Mouse (Mus musculus): Measurements from ENCODE around the gene Catsperd.

The Catsperd gene

DNA sequence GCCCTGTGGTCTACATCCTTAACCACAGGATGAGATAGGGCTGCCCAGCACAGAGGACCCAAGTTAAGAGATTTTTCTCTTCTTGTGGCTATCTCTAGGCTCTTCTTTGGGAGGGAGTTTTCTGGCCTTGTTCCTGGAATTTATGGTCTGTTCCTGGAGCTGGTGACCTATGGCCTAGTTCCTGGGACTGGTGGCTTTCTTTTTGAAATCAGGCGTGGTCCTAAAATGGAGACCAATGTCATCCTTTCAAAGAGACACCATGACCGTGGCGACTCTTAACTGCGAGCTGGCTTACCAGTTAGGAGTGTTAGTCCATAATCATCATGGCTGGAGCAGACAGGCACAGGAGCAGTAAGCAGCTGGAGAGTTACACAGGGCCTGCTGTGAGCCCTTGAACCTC is 38.4 kb downstream of the Catsperd start:
- H3K27me3 ChIP-seq (ENCODE audit: insufficient read depth, low read length) = peaks cover 25% of the 10 kb centered on the region
- H3K9me3 ChIP-seq (ENCODE audit: low read length) = no peaks in the 10 kb centered on the region
- no peaks in the 10 kb centered on the region for H3K36me3 ChIP-seq (ENCODE audit: insufficient read depth, low read length)
- TF ChIP-seq CTCF (conservative IDR thresholded peaks at IDR 0.05; ENCODE audit: low read length) (no peak), POU5F1 (IDR thresholded peaks at IDR 0.05; ENCODE audit: borderline replicate concordance, low read length) (no peak), NANOG (IDR thresholded peaks at IDR 0.05; ENCODE audit: borderline replicate concordance, low read length) (no peak)
- H3K4me1 ChIP-seq (replicated peaks; ENCODE audit: low read depth, low read length) = peaks cover 48% of the 10 kb centered on the region
- no peak overlapping the region for H3K4me3 ChIP-seq (replicated peaks; ENCODE audit: low read length)

DNA sequence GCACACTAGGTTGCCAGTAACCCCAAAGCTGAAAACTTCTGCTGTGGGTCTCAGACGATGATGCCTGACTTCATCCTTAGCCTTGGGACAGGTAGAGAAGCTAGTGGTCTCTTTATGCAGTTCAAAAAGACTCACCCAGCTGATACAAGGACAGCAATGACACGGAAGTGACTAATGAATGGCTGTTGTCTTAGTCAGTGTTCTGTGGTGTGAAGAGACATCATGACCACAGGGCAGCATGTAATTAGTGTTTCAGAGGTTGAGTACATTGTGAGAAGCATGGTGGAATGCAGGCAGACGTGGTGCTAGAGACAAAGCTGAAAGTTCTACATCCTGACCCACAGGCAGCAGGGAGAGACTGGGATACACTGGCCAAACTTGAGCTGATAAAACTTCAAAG is 39.6 kb downstream of the Catsperd start:
- no peaks in the 10 kb centered on the region for H3K9me3 ChIP-seq (ENCODE audit: low read length)
- TF ChIP-seq POU5F1 (IDR thresholded peaks at IDR 0.05; ENCODE audit: borderline replicate concordance, low read length) (no peak), NANOG (IDR thresholded peaks at IDR 0.05; ENCODE audit: borderline replicate concordance, low read length) (no peak), CTCF (conservative IDR thresholded peaks at IDR 0.05; ENCODE audit: low read length) (no peak)
- peaks cover 47% of the 10 kb centered on the region for H3K4me1 ChIP-seq (replicated peaks; ENCODE audit: low read depth, low read length)
- peaks cover 25% of the 10 kb centered on the region for H3K27me3 ChIP-seq (ENCODE audit: insufficient read depth, low read length)
- no peak overlapping the region for H3K4me3 ChIP-seq (replicated peaks; ENCODE audit: low read length)
- H3K36me3 ChIP-seq (ENCODE audit: insufficient read depth, low read length) = no peaks in the 10 kb centered on the region

DNA sequence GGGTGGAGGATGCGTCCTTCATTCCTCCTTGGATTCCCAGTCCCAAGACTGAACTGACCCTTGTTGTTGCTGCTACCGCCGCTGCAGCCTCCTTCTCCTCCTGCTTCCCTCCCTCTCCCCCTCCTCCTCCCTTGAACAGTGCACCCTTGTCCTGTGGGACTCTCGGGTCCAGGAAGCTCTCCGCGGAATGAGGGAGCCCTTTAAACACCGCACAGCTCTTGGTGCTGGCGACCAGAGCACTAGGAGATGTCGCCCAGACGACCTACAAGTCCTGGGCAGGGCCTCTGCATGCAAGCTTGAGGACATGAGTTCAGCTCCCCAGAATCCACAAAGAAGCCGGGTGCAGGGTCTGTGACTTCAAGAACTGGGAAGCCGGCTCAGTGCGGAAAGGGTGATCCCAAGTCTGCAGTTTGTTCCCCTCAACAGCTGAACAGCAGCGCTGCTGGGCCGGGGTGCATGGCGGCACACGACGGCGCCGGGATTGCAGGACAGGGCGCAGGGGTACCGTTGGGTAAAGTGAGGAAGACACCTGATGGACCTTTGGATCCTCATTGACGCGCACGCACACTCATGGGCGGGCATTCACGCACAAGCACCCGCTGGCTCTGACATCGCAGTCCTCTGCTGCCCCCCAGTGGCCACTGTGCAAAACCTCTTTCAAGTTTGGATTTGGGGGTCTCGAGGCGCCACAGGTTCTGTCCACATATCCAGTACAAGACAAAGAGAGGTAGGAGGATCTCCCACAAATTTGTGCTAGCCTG is 40.6 kb downstream of the Catsperd start:
- Histone ChIP-seq H3K4me1 (replicated peaks; ENCODE audit: low read depth, low read length) (peaks cover 40% of the 10 kb centered on the region), H3K36me3 (ENCODE audit: insufficient read depth, low read length) (no peaks in the 10 kb centered on the region), H3K9me3 (ENCODE audit: low read length) (no peaks in the 10 kb centered on the region), H3K27me3 (ENCODE audit: insufficient read depth, low read length) (peaks cover 25% of the 10 kb centered on the region), H3K4me3 (replicated peaks; ENCODE audit: low read length) (peak overlapping the region; percentile 81)
- TF ChIP-seq CTCF (conservative IDR thresholded peaks at IDR 0.05; ENCODE audit: low read length) (peak; percentile 53), POU5F1 (IDR thresholded peaks at IDR 0.05; ENCODE audit: borderline replicate concordance, low read length) (no peak)

DNA sequence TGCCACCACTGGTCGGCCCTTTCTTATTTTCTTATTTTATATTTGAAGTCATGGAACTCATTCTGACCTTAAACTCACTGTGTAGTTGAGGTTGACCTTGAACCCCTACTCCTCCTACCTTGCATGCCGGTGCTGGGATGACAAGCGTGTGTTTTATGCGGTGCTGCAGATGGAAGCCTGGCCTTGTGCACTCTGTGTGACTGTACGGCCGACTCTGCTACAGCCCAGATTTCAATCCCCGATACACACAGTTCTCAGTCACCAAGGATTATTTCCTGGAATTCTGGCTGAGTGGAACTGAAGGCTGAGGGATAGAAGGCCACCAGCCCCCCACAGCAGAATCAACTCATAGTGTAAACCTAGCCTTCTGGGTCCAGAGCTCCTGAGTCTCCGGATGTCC is 41.8 kb downstream of the Catsperd start:
- no peak for TF ChIP-seq POU5F1 (IDR thresholded peaks at IDR 0.05; ENCODE audit: borderline replicate concordance, low read length)
- TF ChIP-seq NANOG (IDR thresholded peaks at IDR 0.05; ENCODE audit: borderline replicate concordance, low read length) = no peak
- no peak for TF ChIP-seq CTCF (conservative IDR thresholded peaks at IDR 0.05; ENCODE audit: low read length)

DNA sequence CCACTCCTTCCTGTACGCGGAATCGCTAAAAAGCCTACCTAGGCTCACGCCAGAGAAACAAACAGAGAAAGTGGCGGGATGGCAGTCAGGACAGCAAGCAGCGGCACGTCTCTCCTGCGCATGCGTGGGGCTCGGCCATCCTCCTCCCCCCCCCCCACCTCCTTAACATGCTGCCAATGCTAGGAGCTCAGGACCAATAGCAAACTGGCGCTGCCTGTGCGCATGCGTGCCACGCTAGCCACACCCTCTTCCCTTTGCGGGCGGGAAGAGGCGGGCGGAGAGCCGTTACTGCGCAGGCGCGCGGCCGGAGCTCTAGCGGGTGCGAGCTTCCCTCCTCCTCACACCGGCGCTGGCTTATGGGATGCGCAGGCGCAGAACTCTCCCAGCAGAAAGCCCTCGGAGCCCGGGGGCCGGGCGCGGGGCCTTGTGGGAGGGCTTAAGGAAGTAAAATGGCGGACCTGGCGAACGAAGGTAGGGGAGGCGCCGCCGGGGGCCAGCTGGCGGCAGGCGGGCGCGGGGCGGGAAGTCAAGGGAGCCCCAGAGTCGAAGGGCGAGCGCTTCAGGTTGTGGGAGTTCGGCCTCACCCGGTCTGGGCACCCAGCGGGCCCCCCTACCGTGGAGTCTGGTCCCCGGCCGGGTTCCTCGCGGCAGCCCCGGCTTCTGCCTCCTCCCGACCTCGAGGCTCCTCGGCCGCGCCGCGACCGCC is 45.2 kb downstream of the Catsperd start, which contains the start of gene Ranbp3:
Ranbp3 (plus strand) TSS at position 354 of the 706 bp plus-strand sequence.
- Histone ChIP-seq H3K4me1 (replicated peaks; ENCODE audit: low read depth, low read length) (peaks cover 54% of the 10 kb centered on the region), H3K9me3 (ENCODE audit: low read length) (no peaks in the 10 kb centered on the region), H3K27me3 (ENCODE audit: insufficient read depth, low read length) (peaks cover 12% of the 10 kb centered on the region), H3K4me3 (replicated peaks; ENCODE audit: low read length) (peak within 1 kb of the TSS; percentile 98), H3K36me3 (ENCODE audit: insufficient read depth, low read length) (peaks cover 36% of the 10 kb centered on the region)
- no peak for TF ChIP-seq NANOG (IDR thresholded peaks at IDR 0.05; ENCODE audit: borderline replicate concordance, low read length)
- no peak for TF ChIP-seq CTCF (conservative IDR thresholded peaks at IDR 0.05; ENCODE audit: low read length)
- TF ChIP-seq POU5F1 (IDR thresholded peaks at IDR 0.05; ENCODE audit: borderline replicate concordance, low read length) = no peak

More for the DNA sequence above, 41.8 kb downstream of the Catsperd start:
- peaks cover 37% of the 10 kb centered on the region for H3K4me1 ChIP-seq (replicated peaks; ENCODE audit: low read depth, low read length)
- peaks cover 25% of the 10 kb centered on the region for H3K27me3 ChIP-seq (ENCODE audit: insufficient read depth, low read length)
- peaks cover 3% of the 10 kb centered on the region for H3K36me3 ChIP-seq (ENCODE audit: insufficient read depth, low read length)
- H3K4me3 ChIP-seq (replicated peaks; ENCODE audit: low read length) = no peak overlapping the region
- H3K9me3 ChIP-seq (ENCODE audit: low read length) = no peaks in the 10 kb centered on the region

DNA sequence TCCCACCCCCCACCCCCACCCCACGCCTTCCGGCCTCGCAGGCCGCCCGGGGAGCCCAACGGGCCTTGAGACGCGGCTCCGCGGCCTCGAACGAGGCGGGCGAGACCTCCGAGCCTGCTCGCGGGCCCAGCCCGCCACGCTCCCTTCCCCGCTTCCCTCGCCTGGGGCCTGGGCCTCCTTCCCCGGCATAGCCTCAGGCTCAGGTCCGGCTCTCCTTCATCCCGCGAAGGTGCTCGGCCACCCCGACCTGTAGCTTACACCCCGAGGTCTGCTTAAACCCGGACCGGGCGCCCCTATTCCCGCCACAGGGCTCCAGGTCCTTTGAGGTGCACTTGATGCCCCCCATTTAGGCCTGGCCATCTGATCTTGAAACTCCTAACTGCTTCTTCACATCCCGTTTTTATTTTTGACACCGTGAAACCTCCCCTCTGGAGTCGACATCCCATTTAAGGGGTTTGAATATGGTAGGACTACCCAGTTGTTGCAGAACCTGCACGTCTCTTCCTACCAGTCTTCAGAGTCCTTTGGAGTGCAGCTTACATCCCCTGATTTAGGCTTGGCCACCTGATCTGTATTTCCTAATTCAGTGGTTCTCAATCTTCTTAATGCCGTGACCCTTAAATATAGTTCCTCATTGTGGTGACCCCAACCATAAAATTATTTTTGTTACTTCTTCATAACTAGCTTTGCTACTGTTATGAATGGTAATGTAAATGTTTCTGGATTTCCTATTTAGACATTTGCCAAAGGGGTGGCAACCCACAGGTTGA is 45.9 kb downstream of the Catsperd start:
- Histone ChIP-seq H3K36me3 (ENCODE audit: insufficient read depth, low read length) (peaks cover 42% of the 10 kb centered on the region), H3K27me3 (ENCODE audit: insufficient read depth, low read length) (peaks cover 6% of the 10 kb centered on the region), H3K9me3 (ENCODE audit: low read length) (no peaks in the 10 kb centered on the region), H3K4me3 (replicated peaks; ENCODE audit: low read length) (peak overlapping the region; percentile 98), H3K4me1 (replicated peaks; ENCODE audit: low read depth, low read length) (peaks cover 50% of the 10 kb centered on the region)
- TF ChIP-seq CTCF (conservative IDR thresholded peaks at IDR 0.05; ENCODE audit: low read length) (no peak), NANOG (IDR thresholded peaks at IDR 0.05; ENCODE audit: borderline replicate concordance, low read length) (no peak), POU5F1 (IDR thresholded peaks at IDR 0.05; ENCODE audit: borderline replicate concordance, low read length) (no peak)

DNA sequence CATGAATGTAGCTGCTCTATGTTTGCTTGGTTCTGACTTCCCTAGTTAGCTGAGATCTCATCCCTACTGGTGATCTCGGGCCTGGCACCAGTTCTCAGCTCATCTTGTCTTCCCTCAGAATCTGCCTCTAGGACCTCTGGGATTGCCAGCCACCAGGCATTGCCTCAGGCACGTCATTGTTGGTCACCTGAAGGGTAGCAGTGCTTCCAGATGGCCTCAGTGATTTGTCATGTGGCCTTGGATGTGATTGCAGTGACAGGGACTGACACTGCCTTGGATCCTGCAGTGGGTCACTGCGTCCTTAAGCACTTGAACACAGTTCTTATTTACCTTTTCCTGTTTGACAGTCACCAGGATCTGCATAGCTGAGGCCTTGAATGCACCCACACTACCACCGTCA is 53.8 kb downstream of the Catsperd start:
- Histone ChIP-seq H3K4me3 (replicated peaks; ENCODE audit: low read length) (no peak overlapping the region), H3K9me3 (ENCODE audit: low read length) (no peaks in the 10 kb centered on the region), H3K27me3 (ENCODE audit: insufficient read depth, low read length) (no peaks in the 10 kb centered on the region), H3K4me1 (replicated peaks; ENCODE audit: low read depth, low read length) (peaks cover 75% of the 10 kb centered on the region), H3K36me3 (ENCODE audit: insufficient read depth, low read length) (peaks cover 98% of the 10 kb centered on the region)
- TF ChIP-seq POU5F1 (IDR thresholded peaks at IDR 0.05; ENCODE audit: borderline replicate concordance, low read length) (no peak), NANOG (IDR thresholded peaks at IDR 0.05; ENCODE audit: borderline replicate concordance, low read length) (no peak), CTCF (conservative IDR thresholded peaks at IDR 0.05; ENCODE audit: low read length) (no peak)

DNA sequence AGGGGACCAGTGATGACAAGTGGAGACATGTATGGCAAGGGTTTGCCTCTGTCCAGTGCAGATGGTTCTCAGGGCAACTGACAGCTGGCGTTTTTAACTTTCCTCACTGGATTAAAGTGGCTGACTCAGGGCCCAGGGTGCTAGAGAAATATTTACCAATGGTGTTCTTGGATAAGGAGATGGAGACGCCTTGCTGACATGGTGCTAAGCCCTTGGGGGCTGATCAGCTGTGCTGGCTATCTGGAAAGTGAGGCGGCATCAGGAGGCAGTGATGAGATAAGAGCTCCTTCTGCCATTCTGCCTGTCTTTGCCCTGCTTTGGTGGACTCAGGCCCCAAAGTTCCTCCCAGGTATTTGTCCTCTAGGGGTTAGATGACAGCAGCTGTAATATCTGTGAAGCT is 54.9 kb downstream of the Catsperd start:
- Histone ChIP-seq H3K4me1 (replicated peaks; ENCODE audit: low read depth, low read length) (peaks cover 71% of the 10 kb centered on the region), H3K4me3 (replicated peaks; ENCODE audit: low read length) (no peak overlapping the region), H3K9me3 (ENCODE audit: low read length) (no peaks in the 10 kb centered on the region), H3K27me3 (ENCODE audit: insufficient read depth, low read length) (no peaks in the 10 kb centered on the region), H3K36me3 (ENCODE audit: insufficient read depth, low read length) (peaks cover 98% of the 10 kb centered on the region)
- TF ChIP-seq CTCF (conservative IDR thresholded peaks at IDR 0.05; ENCODE audit: low read length) (no peak), POU5F1 (IDR thresholded peaks at IDR 0.05; ENCODE audit: borderline replicate concordance, low read length) (no peak), NANOG (IDR thresholded peaks at IDR 0.05; ENCODE audit: borderline replicate concordance, low read length) (no peak)

Measured in E14TG2a.4 (cell line).